Mouse (Mus musculus) MEL (cell line): ENCODE results near the gene Flrt2.

Experiments used
- CHD1 ChIP-seq: IDR thresholded peaks from 2 replicates; pipeline ENCODE4 v1.6.1; 2012; ENCODE audit warnings: low read depth, mild to moderate bottlenecking, inconsistent platforms, low read length, improper control_type of control experiment
- CTCF ChIP-seq, 3 experiments: IDR thresholded peaks in 2 of 3; conservative IDR thresholded peaks in 1 of 3; 2 replicates each; pipeline ENCODE4 v1.5.1; 2011 to 2012; ENCODE audit warnings: low read length in 3 of 3, low read depth in 2 of 3, mild to moderate bottlenecking in 2 of 3, improper control_type of control experiment in 1 of 3, inconsistent platforms in 1 of 3, mixed read lengths in 1 of 3, moderate library complexity in 1 of 3; ENCODE audit not compliant: control insufficient read depth in 1 of 3, insufficient read depth in 1 of 3, poor library complexity in 1 of 3, severe bottlenecking in 1 of 3
- HCFC1 ChIP-seq: IDR thresholded peaks from 2 replicates; pipeline ENCODE4 v1.6.1; 2012; ENCODE audit warnings: low read depth, mild to moderate bottlenecking, inconsistent platforms, low read length, improper control_type of control experiment, moderate library complexity
- MAZ ChIP-seq: IDR thresholded peaks from 2 replicates; pipeline ENCODE4 v1.6.1; 2012; ENCODE audit warnings: low read depth, mild to moderate bottlenecking, inconsistent platforms, low read length, improper control_type of control experiment
- MEF2A ChIP-seq: IDR thresholded peaks from 2 replicates; pipeline ENCODE4 v1.6.1; 2014; ENCODE audit warnings: low read depth, mild to moderate bottlenecking, inconsistent platforms, low read length, improper control_type of control experiment; ENCODE audit not compliant: poor library complexity, insufficient replicate concordance, severe bottlenecking; ENCODE audit errors: extremely low read depth
- NELFE ChIP-seq: IDR thresholded peaks from 2 replicates; pipeline ENCODE4 v1.6.1; 2011; ENCODE audit warnings: low read depth, low read length, improper control_type of control experiment
- POLR2A ChIP-seq, 2 experiments: IDR thresholded peaks; 2 replicates each; pipeline ENCODE4 v1.6.1; 2011 to 2012; ENCODE audit warnings: low read length in 2 of 2, mild to moderate bottlenecking in 2 of 2, control low read depth in 1 of 2, improper control_type of control experiment in 1 of 2, low read depth in 1 of 2, moderate library complexity in 1 of 2; ENCODE audit not compliant: control insufficient read depth in 1 of 2, insufficient read depth in 1 of 2, poor library complexity in 1 of 2
- SMC3 ChIP-seq: IDR thresholded peaks from 2 replicates; pipeline ENCODE4 v1.6.1; 2011; ENCODE audit warnings: low read depth, low read length, improper control_type of control experiment
- TAL1 ChIP-seq: IDR thresholded peaks from 2 replicates; pipeline ENCODE4 v1.6.1; 2012; ENCODE audit warnings: mild to moderate bottlenecking, inconsistent platforms, low read length, moderate library complexity, mixed read lengths
- TBP ChIP-seq: IDR thresholded peaks from 2 replicates; pipeline ENCODE4 v1.8.0; 2011; ENCODE audit warnings: low read depth, low read length, improper control_type of control experiment
- ZC3H11A ChIP-seq: IDR thresholded peaks from 2 replicates; pipeline ENCODE4 v1.6.1; 2012; ENCODE audit warnings: low read depth, mild to moderate bottlenecking, inconsistent platforms, low read length, improper control_type of control experiment
- ZKSCAN1 ChIP-seq: IDR thresholded peaks from 2 replicates; pipeline ENCODE4 v1.6.1; 2012; ENCODE audit warnings: low read depth, mild to moderate bottlenecking, inconsistent platforms, low read length, improper control_type of control experiment, moderate library complexity
- ZNF384 ChIP-seq: IDR thresholded peaks from 2 replicates; pipeline ENCODE4 v1.6.1; 2012; ENCODE audit warnings: low read depth, mild to moderate bottlenecking, inconsistent platforms, low read length, improper control_type of control experiment

- TF ChIP-seq HCFC1, result no peak
- no peak for TF ChIP-seq CTCF (IDR thresholded peaks at IDR 0.05 in 2 of 3, conservative IDR thresholded peaks at IDR 0.05 in 1 of 3; ENCODE audit: control insufficient read depth in 1 of 3, insufficient read depth in 1 of 3, low read depth in 2 of 3, low read length in 3 of 3, poor library complexity in 1 of 3, severe bottlenecking in 1 of 3)
- no peak for TF ChIP-seq MEF2A
- TF ChIP-seq ZC3H11A, result no peak
- TF ChIP-seq NELFE, result no peak
- no peak for TF ChIP-seq CHD1
- TF ChIP-seq POLR2A (IDR thresholded peaks at IDR 0.05; ENCODE audit: control insufficient read depth in 1 of 2, insufficient read depth in 1 of 2, low read depth in 1 of 2, low read length in 2 of 2, poor library complexity in 1 of 2), result no peak
- no peak for TF ChIP-seq TBP
- no peak for TF ChIP-seq ZKSCAN1
- TF ChIP-seq SMC3, result no peak
- TF ChIP-seq ZNF384, result no peak
- no peak for TF ChIP-seq MAZ
- no peak for TF ChIP-seq TAL1
Measured at GRCm38 (mm10) chr12:95790146-95790545, 98.1 kb downstream of the Flrt2 start.
